Mouse (Mus musculus) CH12.LX (cell line): ENCODE measurements at regions not wholly inside any gene's neighbourhood (a gene's known extent, or its start where the extent isn't known, plus 50 kb on each side); places are given as distances from the start of the nearest gene placed in this dataset.
A peak's percentile ranks its signal among the peaks of the same experiment; 100 is the strongest.

ENCODE experiments used
- DNase-seq: peaks from one replicate; pipeline ENCODE4 v3.0.0-alpha.2; 2013; ENCODE audit errors: extremely low read depth
- H3K27ac ChIP-seq: 2 replicates; pipeline ENCODE4 v1.5.1; 2012; ENCODE audit warnings: low read depth, mild to moderate bottlenecking, control low read depth, moderate library complexity; ENCODE audit not compliant: insufficient read depth
- H3K27me3 ChIP-seq: replicated peaks from 2 replicates; pipeline ENCODE3; 2012; ENCODE audit warnings: inconsistent platforms
- H3K36me3 ChIP-seq, 2 experiments: replicated peaks in 1 of 2; 2 replicates each; pipeline versions ENCODE3 to v1.6.1; 2012; ENCODE audit warnings: inconsistent platforms in 1 of 2, low read length in 1 of 2, mild to moderate bottlenecking in 1 of 2, mixed read lengths in 1 of 2, moderate library complexity in 1 of 2; ENCODE audit not compliant: control insufficient read depth in 1 of 2, insufficient read depth in 1 of 2
- H3K4me1 ChIP-seq, 2 experiments: 2 replicates each; pipeline ENCODE4 v1.6.1; 2012; ENCODE audit warnings: inconsistent platforms in 1 of 2, moderate library complexity in 1 of 2; ENCODE audit not compliant: insufficient read depth in 2 of 2, control insufficient read depth in 1 of 2
- H3K4me2 ChIP-seq: 2 replicates; pipeline ENCODE4 v1.6.1; 2012; ENCODE audit warnings: low read depth, mild to moderate bottlenecking, control low read depth; ENCODE audit not compliant: poor library complexity, insufficient read depth, severe bottlenecking
- H3K4me3 ChIP-seq, 3 experiments: fragments of 150-350 bp in 1 of 3; sonication (generic) in 1 of 3; replicated peaks in 1 of 3; 2 replicates each; pipeline versions ENCODE3 to v1.5.1; 2011 to 2012; ENCODE audit warnings: low read depth in 2 of 3, low read length in 2 of 3, mild to moderate bottlenecking in 2 of 3, moderate library complexity in 2 of 3, control low read depth in 1 of 3, improper control_type of control experiment in 1 of 3, inconsistent platforms in 1 of 3, mixed read lengths in 1 of 3; ENCODE audit not compliant: poor library complexity in 1 of 3
- H3K79me2 ChIP-seq: replicated peaks from 2 replicates; pipeline ENCODE4 v1.6.1; 2012; ENCODE audit warnings: mild to moderate bottlenecking, moderate library complexity; ENCODE audit not compliant: control insufficient read depth, poor library complexity, insufficient read depth, severe bottlenecking; ENCODE audit errors: extremely low read depth
- H3K9ac ChIP-seq: 2 replicates; pipeline ENCODE4 v1.6.1; 2012; ENCODE audit warnings: low read depth, mild to moderate bottlenecking, control low read depth, moderate library complexity; ENCODE audit not compliant: insufficient read depth
- H3K9me3 ChIP-seq: replicated peaks from 2 replicates; pipeline ENCODE3; 2012; ENCODE audit warnings: low read length, inconsistent platforms, mixed read lengths
- BHLHE40 ChIP-seq: IDR thresholded peaks from 2 replicates; pipeline ENCODE4 v1.6.1; 2011; ENCODE audit warnings: mild to moderate bottlenecking, low read depth, low read length, improper control_type of control experiment
- E2F4 ChIP-seq: IDR thresholded peaks from 2 replicates; pipeline ENCODE4 v1.6.1; 2011; ENCODE audit warnings: low read depth, low read length, improper control_type of control experiment; ENCODE audit not compliant: insufficient replicate concordance
- ELF1 ChIP-seq: IDR thresholded peaks from 2 replicates; pipeline ENCODE4 v1.6.1; 2014; ENCODE audit warnings: low read depth, mild to moderate bottlenecking, inconsistent platforms, low read length, improper control_type of control experiment
- EP300 ChIP-seq: IDR thresholded peaks from 2 replicates; pipeline ENCODE4 v1.6.1; 2011; ENCODE audit warnings: low read length, improper control_type of control experiment
- ETS1 ChIP-seq: conservative IDR thresholded peaks from 2 replicates; pipeline ENCODE4 v1.6.1; 2012; ENCODE audit warnings: low read depth, mild to moderate bottlenecking, inconsistent platforms, low read length, improper control_type of control experiment, moderate library complexity
- HCFC1 ChIP-seq: IDR thresholded peaks from 2 replicates; pipeline ENCODE4 v1.6.1; 2012; ENCODE audit warnings: low read depth, mild to moderate bottlenecking, inconsistent platforms, low read length, improper control_type of control experiment
- IRF4 ChIP-seq: IDR thresholded peaks from 2 replicates; pipeline ENCODE4 v1.6.1; 2014; ENCODE audit warnings: low read depth, mild to moderate bottlenecking, inconsistent platforms, low read length, improper control_type of control experiment
- JUN ChIP-seq: IDR thresholded peaks from 2 replicates; pipeline ENCODE4 v1.6.1; 2011; ENCODE audit warnings: low read depth, mild to moderate bottlenecking, low read length, improper control_type of control experiment, moderate library complexity; ENCODE audit not compliant: insufficient read depth
- MAFK ChIP-seq: IDR thresholded peaks from 2 replicates; pipeline ENCODE4 v1.6.1; 2011; ENCODE audit warnings: low read length, improper control_type of control experiment; ENCODE audit not compliant: insufficient replicate concordance
- MXI1 ChIP-seq: IDR thresholded peaks from 2 replicates; pipeline ENCODE4 v1.6.1; 2011; ENCODE audit warnings: mild to moderate bottlenecking, low read depth, low read length, improper control_type of control experiment
- NELFE ChIP-seq: IDR thresholded peaks from 2 replicates; pipeline ENCODE4 v1.6.1; 2011; ENCODE audit warnings: low read depth, low read length, improper control_type of control experiment
- NRF1 ChIP-seq: IDR thresholded peaks from 2 replicates; pipeline ENCODE4 v1.6.1; 2014; ENCODE audit warnings: low read depth, mild to moderate bottlenecking, inconsistent platforms, low read length, improper control_type of control experiment, moderate library complexity
- PAX5 ChIP-seq: IDR thresholded peaks from 2 replicates; pipeline ENCODE4 v1.6.1; 2012; ENCODE audit warnings: low read length, inconsistent platforms, mixed read lengths
- POLR2A ChIP-seq: IDR thresholded peaks from 2 replicates; pipeline ENCODE4 v1.6.1; 2011; ENCODE audit warnings: low read depth, mild to moderate bottlenecking, improper control_type of control experiment, low read length
- POLR2AphosphoS2 ChIP-seq: IDR thresholded peaks from 2 replicates; pipeline ENCODE4 v1.6.1; 2011; ENCODE audit warnings: low read depth, low read length, improper control_type of control experiment
- RAD21 ChIP-seq: IDR thresholded peaks from 2 replicates; pipeline ENCODE4 v1.6.1; 2011; ENCODE audit warnings: low read depth, mild to moderate bottlenecking, low read length, improper control_type of control experiment, moderate library complexity
- USF1 ChIP-seq: IDR thresholded peaks from 2 replicates; pipeline ENCODE4 v1.6.1; 2014; ENCODE audit warnings: low read depth, mild to moderate bottlenecking, inconsistent platforms, low read length, improper control_type of control experiment
- ZC3H11A ChIP-seq: IDR thresholded peaks from 2 replicates; pipeline ENCODE4 v1.6.1; 2012; ENCODE audit warnings: low read depth, mild to moderate bottlenecking, inconsistent platforms, low read length, improper control_type of control experiment
- ZMIZ1 ChIP-seq: IDR thresholded peaks from 2 replicates; pipeline ENCODE4 v1.6.1; 2012; ENCODE audit warnings: low read depth, mild to moderate bottlenecking, inconsistent platforms, low read length, improper control_type of control experiment
- dilution Hi-C: fragments of 300-500 bp; cut with MboI; formaldehyde crosslinking; loops from 2 replicates; pipeline ENCODE4 v1.14.3; 2020; ENCODE audit warnings: low sequenced_read_pairs; ENCODE audit not compliant: extremely low pct_unique_long_range_greater_than_20kb, extremely low pct_ligation_motif_present
- in situ Hi-C: fragments of 300-500 bp; cut with MboI; formaldehyde crosslinking; loops from 3 replicates; pipeline ENCODE4 v1.14.3; 2019; ENCODE audit warnings: low sequenced_read_pairs, low pct_ligation_motif_present, low pct_unique_long_range_greater_than_20kb, mixed read lengths

DNA sequence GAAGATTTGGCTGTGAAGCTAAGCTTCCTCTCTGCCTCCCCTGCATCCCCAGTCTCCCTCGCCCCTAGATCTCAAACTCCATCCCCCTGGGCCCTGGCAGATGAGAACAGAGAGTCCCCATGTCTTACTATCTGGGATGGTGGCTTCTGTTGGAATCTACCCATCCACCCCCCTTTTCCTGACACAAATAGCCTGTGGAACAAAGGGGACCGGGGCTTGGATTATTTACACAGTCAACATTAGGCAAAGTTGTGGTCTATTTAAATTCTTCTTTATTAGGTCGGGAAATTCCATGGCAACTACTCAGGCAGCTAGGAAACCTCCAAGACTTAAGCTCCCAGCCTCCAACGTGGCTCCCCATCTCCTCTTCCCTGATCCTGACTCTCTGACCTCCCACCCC lies 279.9 kb downstream of the Cyp26b1 start:
- H3K36me3 ChIP-seq, result no peaks in the 10 kb centered on the region
- H3K27ac ChIP-seq, result no peak overlapping the region
- H3K27me3 ChIP-seq, result peaks cover 92% of the 10 kb centered on the region
- H3K79me2 ChIP-seq, result no peaks in the 10 kb centered on the region
- in situ Hi-C loops (loop anchor here (5.0 kb wide), 1 partner anchor 211 kb away; no protein-coding TSS in a partner anchor), dilution Hi-C loops (no loop called here)
- DNase-seq, result no peak
- H3K4me3 ChIP-seq, result no peak overlapping the region
- H3K9me3 ChIP-seq, result no peaks in the 10 kb centered on the region
- H3K4me1 ChIP-seq, result no peaks in the 10 kb centered on the region
- H3K9ac ChIP-seq, result no peak overlapping the region
- TF ChIP-seq POLR2A (no peak), HCFC1 (no peak), NELFE (no peak), POLR2AphosphoS2 (no peak), E2F4 (no peak), BHLHE40 (no peak), JUN (no peak), IRF4 (no peak), ETS1 (no peak), MAFK (no peak), NRF1 (no peak), ZC3H11A (no peak), ZMIZ1 (no peak), MXI1 (no peak), RAD21 (no peak), USF1 (no peak), ELF1 (no peak), PAX5 (no peak)
- no peak overlapping the region for H3K4me2 ChIP-seq

DNA sequence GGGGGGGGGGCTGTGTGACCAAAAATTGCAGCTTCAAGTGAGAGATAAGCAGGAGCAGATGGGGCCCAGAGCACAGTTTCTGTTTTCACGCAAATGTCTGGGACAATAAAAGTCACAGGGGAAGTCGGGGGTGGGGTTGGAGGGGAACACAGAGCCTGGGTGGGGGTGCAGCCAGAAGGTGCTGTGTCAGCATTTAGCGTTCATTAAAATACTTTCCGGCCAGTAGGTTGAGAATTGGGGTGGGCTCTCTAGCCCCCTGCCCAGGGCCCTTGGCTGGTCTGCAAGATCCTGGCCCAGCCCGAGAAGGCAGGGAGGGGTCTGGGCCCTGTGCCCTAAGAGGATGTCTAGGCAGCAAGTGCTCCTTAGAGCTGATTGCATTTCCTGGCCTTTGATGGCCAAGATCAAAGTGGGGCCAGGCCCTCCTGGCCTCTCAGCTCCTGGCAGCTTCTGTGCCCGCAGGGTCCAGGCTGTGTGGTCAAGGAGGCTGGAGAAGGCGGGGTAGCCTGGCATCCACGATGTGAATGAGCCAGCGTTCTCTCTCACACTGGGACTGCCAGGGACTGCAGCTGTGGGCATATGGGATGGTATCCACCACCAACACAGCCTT lies 283.0 kb downstream of the Cyp26b1 start:
- Histone ChIP-seq H3K4me3 (no peak overlapping the region), H3K4me2 (no peak overlapping the region)
- TF ChIP-seq MAFK (peak; percentile 69; the same call in 1 of the 2 replicates), EP300 (no peak)
- TF ChIP-seq, all 38 proteins: peak for 1
- no peak overlapping the region for H3K9ac ChIP-seq
- dilution Hi-C loops (no loop called here), in situ Hi-C loops (loop anchor here (5.0 kb wide), 1 partner anchor 208 kb away; no protein-coding TSS in a partner anchor)
- H3K79me2 ChIP-seq, result no peaks in the 10 kb centered on the region
- peaks cover 93% of the 10 kb centered on the region for H3K27me3 ChIP-seq
- DNase-seq, result no peak
- no peaks in the 10 kb centered on the region for H3K4me1 ChIP-seq
- H3K27ac ChIP-seq, result no peak overlapping the region
- no peaks in the 10 kb centered on the region for H3K9me3 ChIP-seq
- H3K36me3 ChIP-seq, result no peaks in the 10 kb centered on the region
